Mouse (Mus musculus): ENCODE results near the gene Shisa8.

Shisa8 gene

DNA sequence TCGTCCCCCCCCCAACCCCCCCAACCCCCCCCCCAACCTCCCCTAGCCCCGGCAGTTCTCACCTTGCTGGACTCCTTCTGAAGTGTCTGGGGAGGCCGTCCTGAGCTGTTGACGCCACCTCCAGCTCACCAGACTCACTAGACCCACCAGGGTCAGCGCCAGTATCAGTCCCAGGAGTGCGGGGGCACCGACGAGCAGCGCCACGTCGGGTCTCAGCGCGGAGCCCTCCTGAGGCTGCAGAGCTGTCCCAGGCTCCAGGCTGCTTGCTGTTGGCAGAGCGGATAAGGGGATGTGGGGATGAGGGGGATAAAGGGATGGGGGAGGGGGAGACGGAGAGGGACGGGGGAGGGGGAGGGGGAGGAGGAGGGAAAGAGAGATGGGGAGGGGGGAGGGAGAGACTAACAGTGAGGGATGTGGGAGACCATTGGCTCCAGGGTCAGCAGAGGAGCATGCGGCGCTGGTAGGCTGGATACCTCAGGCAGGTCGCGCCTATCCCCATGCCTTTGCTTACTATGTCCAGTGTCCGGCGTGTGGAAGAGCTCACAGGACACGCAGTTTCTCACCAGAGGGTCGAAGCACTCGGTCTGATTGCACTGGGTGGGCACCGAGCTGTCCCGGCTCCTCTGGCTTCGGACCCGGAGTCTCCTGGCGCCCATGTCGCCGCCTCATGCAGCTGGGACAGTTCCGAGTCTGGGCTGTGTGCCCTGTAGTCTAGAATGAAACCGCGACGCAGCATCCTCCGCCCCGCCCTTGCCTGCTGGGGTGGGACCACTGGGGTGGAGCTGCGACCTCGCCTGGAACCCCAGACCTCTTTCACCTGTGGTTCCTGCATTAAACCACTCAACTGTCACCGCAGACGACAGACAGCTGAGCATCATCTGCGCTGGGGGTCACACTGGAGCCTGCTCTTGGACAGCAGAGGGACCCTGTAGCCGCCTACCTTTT is 11.3 kb upstream of the Shisa8 start, which contains the start of gene Tnfrsf13c:
Tnfrsf13c (minus strand) TSS at position 713 of the 945 bp plus-strand sequence.
- no peak for DNase-seq (ENCODE audit: extremely low spot score, low read depth, low spot score)

DNA sequence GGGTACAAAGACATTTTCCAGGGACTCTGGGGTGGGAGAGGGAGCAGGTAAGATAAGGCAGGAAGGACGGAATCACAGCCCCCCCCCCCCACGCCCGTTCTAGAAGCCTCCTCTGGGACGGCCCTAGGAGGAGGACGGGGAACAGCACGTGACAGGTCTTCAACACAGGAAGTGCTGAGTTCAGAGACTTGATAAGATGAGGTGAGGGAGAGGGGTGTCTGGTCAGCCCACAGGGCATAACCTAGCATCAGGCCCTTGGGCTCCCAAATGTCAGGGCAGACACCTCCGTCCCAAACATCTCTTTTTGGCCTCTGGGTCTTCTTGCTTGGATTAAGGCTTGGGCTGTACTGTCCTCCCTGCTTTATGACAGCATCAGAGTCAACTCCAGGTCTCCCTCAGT is 10.6 kb upstream of the Shisa8 start:
- no peak for DNase-seq (ENCODE audit: extremely low spot score, low read depth, low spot score)

DNA sequence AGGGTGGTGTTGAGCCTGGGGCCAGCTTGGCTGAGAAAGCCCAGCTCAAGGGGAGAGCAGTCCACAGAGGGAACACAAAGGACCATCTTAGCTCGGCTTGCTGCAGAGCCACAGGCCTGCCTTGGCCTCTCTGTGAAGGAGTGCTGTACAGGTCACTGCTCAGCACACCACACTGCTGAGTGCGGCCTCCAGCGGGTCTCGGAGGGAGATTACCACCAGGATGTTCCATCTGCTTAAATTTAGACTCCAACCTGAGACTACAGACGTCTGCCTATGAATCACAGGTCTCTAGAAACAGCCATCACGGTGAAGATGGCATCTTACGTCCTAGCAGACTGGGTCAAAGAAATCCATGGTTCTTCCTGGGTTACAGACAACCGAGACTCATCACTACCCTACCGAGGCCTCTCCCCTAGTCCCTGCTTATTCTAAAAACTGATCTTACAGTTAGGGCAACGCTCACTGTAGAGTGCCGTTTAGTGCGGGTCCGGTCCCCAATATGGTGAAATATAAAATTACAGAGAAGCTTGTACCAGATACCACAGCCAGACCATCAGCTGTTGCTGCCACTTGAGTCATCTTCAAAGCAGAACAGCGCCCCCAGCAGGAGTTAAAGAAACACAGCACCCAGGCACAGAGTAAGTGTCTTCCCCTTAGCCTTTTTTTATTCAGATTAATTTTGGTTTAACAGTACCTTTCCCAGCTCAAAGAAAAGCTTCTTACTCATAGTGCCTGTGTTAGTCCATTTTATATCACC is 8.7 kb upstream of the Shisa8 start:
- no peak for DNase-seq (ENCODE audit: extremely low spot score, low read depth, low spot score)

DNA sequence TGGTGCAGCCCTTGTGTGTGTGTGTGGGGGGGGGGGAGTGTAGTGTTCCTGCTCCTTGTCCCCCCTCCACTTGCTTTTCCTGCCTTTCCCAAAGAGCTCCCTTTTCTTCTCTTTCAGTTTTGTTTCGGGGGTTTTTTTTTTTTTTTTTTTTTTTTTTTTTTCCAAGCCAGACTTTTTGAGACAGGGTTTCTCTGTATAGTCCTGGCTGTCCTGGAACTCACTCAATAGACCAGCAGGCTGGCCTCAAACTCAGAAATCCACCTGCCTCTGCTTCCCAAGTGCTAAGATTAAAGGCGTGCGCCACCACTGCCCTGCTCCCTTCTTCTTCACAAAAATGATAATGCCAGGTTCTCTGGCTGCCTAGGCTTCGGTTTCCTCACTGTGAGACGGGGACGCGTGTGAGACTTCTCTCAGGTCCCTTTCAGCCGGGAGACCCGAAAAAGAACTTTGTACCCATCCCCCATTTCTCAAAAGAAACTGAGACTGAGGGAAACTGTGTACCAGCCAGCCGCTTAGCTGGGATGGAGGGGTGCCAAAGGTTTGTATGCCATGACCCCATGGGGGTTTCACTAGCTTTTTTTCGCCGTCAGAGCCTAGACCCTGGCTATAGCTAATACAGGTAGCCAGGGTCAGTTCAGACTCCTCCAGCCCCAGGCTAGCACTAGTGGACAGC is 7.5 kb upstream of the Shisa8 start:
- DNase-seq (ENCODE audit: extremely low spot score, low read depth, low spot score), result no peak

DNA sequence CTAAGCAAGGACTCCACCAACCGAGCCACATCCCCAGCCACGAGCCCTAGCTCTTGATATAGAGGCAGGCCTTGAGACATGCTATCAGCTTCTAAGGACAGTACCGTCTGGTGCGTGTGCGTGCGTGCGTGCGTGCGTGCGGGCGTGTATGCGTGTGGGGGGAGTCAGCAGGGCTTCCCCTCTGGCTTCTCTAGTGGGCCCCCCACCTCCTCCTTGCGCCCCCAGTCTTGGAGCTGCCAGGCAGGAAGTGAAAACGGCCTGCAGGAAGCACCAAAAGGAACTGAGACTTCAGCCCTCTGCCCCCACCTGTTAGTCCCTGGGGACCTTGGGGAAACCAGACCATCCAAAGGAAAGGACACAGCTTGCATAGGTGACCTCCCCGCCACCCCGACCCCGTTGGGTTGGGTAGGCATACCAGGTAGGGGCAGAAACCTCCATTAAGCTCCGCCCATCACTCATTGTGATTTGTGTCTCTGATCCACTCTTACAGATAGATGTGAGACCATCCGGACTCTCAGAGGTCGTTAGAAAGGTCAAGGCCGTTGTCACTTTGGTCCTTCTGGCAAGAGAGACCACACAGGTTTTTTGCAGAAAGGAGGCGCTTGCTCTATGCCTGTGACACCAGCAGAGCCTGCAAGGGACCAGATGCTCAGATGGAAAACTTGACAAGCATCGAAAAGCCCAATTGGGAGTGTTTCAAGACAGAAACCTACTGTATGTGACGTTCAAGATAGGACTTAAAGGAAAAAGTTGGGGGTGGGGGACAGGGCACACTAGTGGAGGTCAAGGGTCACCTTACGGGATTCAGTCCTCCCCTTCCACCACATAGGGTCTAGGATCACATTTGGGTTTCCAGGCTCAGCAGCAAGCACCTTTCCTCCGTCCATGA is 6.4 kb upstream of the Shisa8 start:
- no peak for DNase-seq (ENCODE audit: extremely low spot score, low read depth, low spot score)

DNA sequence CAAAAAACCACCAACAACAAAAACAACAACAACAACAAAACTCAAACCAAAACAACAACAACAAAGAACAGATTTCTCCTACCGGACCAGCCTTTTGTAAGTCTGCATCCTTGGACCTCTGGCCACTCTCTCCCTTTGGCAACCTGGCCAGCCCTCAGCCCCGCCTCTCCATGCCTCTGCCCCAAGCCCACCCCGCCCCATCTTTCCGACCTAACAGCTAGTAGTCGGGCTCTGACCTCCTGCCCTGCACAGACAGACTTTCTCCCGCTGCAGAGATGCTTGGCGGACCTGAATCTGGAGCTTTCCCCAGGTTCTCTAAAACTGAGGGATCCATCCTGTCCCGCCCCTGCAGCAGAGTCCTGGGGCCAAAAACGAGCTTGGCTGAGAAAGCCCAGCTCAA is 5.4 kb upstream of the Shisa8 start:
- DNase-seq (ENCODE audit: extremely low spot score, low read depth, low spot score), result no peak

DNA sequence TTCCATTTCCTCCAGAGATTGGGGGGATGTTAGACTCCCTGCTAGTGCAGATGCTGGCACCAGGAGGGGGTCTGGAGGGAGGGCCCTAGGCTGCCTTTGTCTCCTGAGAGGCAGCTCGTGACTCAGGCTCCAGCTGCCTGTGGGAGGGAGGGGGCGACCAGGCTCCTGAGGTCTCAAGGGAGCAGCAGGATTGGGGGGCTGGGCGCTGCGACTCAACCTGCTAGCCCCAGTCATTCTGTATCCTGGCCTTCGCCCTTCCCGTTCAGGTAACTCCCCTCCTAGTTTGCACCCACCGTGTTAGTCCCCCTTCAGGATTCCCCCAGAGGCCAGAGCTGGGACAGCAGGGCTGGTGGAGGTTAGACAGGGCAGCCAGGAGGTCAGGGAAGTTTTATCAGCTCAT is 4.4 kb upstream of the Shisa8 start:
- no peak for DNase-seq (ENCODE audit: extremely low spot score, low read depth, low spot score)

DNA sequence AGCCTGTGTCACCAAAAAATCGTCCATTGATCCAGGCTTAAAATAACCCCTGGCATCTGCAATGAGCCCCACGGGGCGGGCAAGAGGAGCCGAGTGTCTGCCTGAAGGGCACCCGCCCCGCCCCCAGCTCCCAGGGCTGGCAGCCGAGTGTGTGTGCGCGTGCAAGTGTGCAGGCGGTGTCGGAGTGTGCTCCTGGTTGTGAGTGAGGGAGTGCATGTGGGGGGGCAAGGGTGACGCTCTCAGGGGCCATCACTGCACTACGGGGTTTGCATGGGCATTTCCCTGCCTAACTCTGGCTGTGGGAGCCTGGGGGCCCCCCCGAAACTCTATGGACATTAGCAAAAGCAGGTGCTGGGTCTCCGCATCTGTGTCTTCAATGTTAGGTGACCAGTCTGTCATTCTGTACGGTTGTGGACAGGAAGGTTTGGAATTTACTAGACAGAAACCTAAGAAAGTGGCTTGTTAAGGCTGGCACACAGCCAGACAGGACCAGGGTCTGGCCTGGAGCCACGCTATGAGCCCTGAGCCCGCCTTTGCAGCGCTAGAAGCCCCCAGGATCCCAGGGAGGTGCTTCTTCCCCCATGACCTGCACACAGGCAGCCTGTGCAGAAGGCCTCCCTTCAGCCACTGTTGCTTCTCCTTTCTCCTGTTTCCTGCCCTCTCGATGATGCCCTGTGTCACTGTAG is 3.7 kb upstream of the Shisa8 start:
- DNase-seq (ENCODE audit: extremely low spot score, low read depth, low spot score), result no peak

DNA sequence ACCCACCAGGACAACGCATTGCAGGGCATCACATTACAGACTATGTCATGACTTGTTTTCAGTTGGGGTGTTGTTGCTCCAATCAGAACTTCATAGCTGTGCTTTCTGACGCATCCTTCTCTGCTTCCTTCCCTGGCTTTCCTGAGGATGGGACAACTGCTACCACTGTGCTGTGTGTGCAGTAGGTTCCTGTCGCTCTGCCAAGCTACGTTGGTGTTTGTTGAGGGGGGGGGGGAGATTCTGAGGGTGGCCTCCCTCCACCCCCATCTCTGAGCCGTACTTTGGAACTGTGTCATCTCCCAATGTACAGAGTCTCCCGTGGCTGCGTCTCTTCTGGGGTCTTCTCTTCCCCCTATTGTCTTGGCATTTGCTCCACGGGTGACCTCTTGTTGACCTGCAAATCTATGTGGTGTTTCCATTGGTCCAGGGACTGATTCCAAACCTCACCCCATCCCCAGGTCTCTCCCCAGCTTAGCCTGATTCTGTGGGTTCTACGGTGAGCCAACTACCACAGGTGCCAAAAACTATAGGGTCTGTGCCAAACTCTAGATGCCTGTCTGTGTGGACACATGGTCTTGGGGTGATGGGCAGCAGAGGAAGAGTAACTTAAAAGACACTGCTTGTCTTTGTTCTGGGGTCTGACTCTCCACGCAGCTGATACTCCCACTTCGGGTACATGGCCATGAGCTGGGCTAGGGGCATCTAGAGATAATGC is 2.9 kb upstream of the Shisa8 start:
- DNase-seq (ENCODE audit: extremely low spot score, low read depth, low spot score), result no peak

DNA sequence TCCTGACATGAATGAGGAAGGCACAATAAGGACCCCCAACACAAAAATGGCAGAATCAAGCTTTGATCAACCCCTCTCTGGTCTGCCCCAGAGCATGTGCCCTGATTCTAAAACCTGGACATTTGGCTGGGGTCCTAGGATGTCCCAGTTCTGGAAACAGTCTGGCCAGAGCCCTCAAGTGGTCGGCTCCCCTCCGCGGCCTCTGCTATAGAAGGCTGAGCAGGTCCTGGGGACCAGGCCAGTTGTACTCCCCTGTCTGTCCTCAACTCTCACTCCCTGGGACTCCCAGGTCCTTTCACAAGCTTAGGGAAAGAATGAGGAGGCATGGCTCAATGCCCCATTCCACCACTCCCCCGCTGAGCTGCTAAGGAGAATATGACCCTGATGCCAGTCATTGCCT is 607 bp upstream of the Shisa8 start:
- no peak for DNase-seq (ENCODE audit: extremely low spot score, low read depth, low spot score)

DNA sequence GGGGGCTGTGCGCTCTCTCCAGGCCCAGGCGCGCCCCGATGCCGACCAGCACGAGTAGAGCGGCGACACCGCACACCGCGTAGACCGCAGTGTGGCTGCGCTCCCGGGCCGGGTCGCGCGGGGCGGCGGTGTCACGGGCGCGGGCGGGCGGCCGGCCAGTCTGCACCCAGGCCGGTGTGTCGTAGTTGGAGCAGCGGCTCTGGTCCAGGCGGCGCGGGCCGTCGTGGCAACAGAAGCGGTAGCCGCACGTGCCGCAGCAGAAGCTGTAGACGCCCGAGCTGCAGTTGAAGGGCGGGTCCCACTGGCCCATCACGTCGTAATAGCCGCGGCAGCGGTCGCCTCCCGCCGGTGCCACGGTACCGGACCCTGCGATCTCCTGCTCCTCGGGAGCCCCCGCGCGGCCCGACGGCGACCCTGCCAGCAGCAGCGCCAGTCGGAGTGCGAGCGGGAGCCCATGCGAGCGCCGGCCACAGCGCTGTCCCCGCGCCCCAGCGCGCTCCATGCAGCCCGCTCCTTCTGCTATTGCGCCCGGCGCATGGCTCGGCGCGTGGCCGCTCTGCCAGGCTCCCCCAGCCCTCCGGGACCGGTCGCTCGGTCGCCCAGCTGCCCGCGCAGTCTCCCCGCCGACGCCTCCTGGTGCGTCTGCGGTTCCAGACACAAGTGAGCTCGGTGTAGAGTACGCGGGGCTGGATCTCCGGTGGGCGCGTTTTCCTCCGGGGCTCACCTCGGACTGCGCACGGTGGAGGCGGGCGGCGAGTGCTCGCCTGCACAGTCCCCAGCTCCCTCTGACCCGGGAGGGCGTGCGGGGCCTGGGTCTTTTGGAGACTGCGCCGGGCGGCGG is 484 bp downstream of the Shisa8 start:
- DNase-seq (ENCODE audit: extremely low spot score, low read depth, low spot score), result no peak

DNA sequence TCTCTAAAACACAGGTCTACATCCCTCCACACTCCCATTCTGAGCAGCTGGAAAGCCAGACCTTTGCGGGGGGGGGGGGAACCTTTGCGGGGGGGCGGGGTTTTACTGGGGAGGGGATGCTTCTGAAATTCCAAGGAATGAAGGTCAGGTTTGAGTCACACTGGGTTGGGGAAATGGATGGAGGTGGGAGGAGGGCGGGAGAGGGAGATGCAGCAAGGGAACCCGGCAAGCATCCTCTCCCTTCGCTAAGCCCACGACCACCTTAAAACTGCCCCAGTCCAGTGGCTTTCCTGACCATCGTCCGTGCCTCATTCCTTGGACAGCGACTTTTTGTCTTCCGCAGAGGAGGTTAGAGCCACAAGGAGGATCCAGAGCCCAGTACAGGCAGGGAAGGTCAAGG is 1.3 kb downstream of the Shisa8 start:
- no peak for DNase-seq (ENCODE audit: extremely low spot score, low read depth, low spot score)

DNA sequence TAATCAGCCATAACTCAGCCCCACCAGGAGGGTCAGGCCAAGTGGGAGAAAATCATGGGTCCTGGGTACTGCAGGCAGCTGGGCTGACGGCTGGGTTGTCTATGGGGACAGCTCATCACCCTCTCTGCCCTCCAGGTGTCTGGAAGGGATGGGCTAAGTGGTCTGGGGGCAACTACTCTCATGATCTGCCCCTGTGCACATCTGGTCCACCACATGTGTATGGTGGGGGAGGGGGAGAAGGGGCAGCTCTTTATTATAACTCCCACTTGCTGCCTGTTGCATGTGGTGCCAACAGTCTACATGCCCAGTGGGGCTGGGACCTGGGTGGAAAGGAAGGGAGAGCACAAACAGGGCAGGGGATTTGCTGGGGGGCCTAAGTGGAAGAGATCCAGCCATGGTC is 1.8 kb downstream of the Shisa8 start:
- DNase-seq (ENCODE audit: extremely low spot score, low read depth, low spot score), result no peak

DNA sequence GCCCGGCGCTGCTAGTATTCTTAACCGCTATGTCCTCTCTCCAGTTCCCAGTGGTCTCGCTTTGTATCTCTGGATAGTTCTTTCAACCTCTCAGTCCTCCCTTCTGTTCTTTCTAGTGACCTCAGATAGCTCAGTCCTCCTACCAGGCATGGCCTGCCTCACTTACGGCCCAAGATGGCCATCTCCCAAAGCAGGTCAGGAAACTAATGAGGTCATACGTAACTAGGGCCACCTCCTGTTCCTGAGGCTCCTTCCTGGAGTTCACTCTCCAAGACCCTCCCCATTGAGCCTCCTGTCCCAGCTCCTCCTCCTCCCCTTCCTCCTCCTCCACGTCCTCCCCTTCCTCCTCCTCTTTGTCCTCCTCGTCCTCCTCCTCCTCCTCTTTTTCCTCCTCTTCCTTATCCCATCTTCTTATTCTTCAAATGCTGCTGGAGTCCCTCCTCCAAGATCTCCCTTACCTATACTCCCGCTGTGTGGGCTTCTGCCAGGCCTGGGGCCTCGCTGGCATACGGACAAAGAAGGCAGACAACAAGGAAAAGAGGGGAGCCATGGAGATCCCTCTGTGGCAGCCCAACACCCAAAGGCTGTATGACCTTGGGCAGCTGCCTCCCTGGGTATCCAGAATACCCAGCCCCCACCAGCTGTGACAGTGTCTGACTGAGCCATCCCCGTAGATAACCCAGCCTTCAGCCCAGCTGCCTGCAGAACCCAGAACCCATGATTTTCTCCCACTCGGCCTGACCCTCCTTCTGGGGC is 3.1 kb downstream of the Shisa8 start:
- DNase-seq (ENCODE audit: extremely low spot score, low read depth, low spot score), result no peak

DNA sequence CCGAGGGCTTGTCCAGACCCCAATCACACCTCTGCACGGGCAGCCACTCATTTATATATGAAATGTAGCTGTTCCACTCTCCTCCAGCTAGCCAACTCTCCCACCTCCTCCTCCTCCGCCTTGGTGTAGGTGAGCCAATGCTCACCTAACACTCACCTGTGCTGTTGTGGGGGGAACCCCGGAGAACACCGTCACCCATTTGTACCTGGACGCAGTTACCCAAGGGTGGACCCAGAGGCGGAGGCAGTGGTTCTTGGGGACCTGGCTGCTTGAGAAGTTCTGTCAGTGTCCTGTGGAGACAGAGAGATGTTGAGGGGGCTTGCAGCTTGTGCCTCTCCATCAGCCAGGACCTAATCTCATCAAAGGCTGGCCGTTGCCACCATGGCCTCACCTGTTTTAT is 4.3 kb downstream of the Shisa8 start:
- DNase-seq (ENCODE audit: extremely low spot score, low read depth, low spot score), result no peak

DNA sequence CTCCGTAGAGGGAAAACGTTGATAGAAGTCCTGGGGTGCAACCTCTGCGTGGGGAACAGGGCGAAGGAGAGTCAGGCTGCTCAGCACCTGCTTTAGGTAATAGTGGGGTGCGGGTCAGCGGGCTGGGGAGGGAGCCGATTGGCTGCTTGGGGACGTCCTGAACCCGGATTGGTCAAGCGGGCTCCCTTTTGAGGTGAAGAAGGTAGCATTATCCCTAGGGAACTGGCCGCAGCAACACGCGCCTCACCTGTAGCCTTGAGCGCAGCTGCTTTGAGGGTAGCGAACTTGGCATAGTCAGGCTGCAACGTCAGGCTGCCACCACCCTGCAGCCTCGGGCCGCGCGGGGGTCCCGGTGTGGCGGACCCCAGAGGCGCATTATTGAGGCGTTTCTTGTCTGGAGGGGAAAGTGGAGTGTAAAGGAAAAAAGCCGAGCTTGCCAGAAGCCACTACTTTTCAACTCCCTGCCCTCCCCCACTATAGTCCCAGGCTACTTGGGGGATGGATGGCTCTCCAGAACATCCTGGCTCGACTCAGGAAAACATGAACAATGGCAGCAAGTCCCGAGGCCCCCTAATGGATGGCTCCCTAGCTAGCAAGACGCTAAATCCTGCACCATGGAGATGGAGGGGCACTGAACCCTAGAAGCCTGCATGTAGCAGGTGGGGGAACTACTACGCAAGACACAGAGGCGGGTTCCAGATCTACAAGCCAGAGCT is 5.0 kb downstream of the Shisa8 start:
- DNase-seq (ENCODE audit: extremely low spot score, low read depth, low spot score), result no peak

DNA sequence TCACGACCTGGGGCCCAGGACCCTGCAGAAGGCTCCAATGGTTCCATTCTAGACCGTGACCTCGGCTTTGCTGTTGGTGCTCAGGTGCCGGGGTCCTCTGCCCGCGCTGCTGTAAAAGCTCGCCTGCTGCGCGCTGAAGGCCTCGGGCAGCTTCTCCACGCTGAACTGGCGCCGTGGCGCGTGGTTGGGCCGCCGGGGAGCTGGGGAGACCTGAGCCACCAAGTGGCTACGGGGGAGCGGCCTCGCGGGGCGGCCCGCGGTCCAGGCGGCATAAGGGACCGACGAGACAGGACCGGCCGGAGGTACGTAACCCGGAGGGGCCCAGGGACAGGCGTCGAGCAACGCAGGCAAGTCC is 5.5 kb downstream of the Shisa8 start:
- DNase-seq (ENCODE audit: extremely low spot score, low read depth, low spot score), result no peak
